Mouse (Mus musculus): ENCODE data around the gene Nudt8. TPM values are rescaled to one million over a fixed set of nuclear protein-coding genes. Genes with fewer than 3 reads are reported as not detected.
"Not testable (repeated sequence)": the region's sequence is repeated elsewhere in the genome, so short reads cannot be mapped to it uniquely, and the experiment has no call there.

The Nudt8 gene
- polyA plus RNA-seq, 1 experiment from 2014 or later = 53.0 TPM

DNA sequence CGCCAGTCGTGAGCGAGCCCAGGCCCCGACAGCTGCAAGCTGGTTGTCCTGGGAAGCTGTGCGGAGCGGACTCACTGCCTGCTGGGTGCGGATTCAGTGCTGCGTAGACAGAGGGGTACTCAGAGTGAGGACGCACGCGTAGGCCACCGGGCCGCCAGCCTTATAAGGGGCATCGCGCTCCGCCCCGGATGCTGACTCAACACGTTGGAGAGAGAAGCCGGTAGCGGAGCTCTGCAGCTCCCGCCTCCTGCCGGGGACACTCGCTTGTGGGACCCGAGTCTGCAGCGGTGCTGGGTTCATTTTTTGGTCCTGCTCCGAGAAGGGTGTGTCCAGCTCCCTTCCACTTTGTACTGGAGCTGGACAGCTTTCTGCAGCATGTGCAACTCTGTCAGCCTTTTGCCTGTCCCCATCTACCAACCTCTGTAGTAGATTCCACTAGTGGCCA lies 37.4 kb downstream of the Nudt8 start, which contains the start of gene Gstp1:
Gstp1 (minus strand) TSS at position 198 of the 445 bp plus-strand sequence.
- H3K36me3 ChIP-seq = no peaks in the 10 kb centered on the region; the same call in 1 of the 2 replicates
- H3K4me2 ChIP-seq = peak within 1 kb of the TSS; percentile 73
- peak within 1 kb of the TSS; percentile 78 for H3K27ac ChIP-seq
- H3K27me3 ChIP-seq = no peaks in the 10 kb centered on the region
- peak; percentile 83 for ATAC-seq (replicated peaks; ENCODE audit: insufficient number of reproducible peaks, insufficient read depth, low FRiP score, low read depth)
- H3K4me1 ChIP-seq (replicated peaks) = peaks cover 23% of the 10 kb centered on the region
- H3K9ac ChIP-seq = peak within 1 kb of the TSS; percentile 74
- H3K4me3 ChIP-seq = peak within 1 kb of the TSS; percentile 76
- H3K9me3 ChIP-seq (replicated peaks) = no peaks in the 10 kb centered on the region
- WGBS = under 1% methylated on average over 26 of the region's 26 CpGs

DNA sequence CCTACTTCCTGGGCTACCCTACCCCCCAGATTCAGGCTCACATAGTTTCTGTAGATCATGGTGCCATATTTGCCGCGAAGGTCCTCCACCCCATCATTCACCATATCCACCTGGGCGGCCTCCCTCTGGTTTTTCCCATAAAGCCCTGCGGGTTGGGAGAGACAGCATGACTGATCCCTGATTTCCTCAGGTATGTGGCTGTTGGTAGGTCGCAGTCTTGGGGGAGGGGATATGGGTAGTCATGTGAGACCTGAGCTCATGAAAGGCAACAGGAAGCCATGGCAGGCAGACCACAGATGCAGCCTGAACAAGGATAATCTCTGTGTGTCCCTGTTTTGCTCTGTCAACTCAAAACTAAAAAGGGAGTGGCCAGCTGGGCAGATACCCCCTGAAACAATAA lies 40.6 kb downstream of the Nudt8 start:
- H3K4me1 ChIP-seq (replicated peaks) = peaks cover 22% of the 10 kb centered on the region
- H3K4me3 ChIP-seq; H3K27ac ChIP-seq; H3K27me3 ChIP-seq; H3K4me2 ChIP-seq; H3K9ac ChIP-seq; ATAC-seq (replicated peaks; ENCODE audit: insufficient number of reproducible peaks, insufficient read depth, low FRiP score, low read depth); H3K36me3 ChIP-seq; H3K9me3 ChIP-seq (replicated peaks): not testable (repeated sequence)
- 83% methylated on average over 5 of the region's 5 CpGs for WGBS

DNA sequence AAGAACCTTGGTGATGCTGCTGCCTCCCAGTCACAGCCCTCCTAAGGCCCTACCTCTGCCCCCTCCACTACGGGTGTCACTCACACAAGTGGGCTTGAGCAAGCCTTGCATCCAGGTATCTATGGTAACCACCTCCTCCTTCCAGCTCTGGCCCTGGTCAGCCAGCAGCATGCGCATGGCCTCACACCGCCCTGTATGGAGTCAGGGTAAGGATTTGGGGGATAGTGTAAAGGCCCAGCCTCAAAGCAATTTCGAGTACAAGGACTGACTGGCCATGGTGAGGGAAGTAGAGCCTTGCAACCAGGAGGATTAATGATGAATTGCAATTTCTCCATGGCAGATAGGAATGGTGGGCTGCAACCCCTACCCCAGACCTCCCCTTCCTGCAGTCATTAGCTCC lies 41.1 kb downstream of the Nudt8 start:
- not testable (repeated sequence) for ATAC-seq (replicated peaks; ENCODE audit: insufficient number of reproducible peaks, insufficient read depth, low FRiP score, low read depth); H3K27me3 ChIP-seq; H3K36me3 ChIP-seq; H3K4me3 ChIP-seq; H3K9ac ChIP-seq; H3K9me3 ChIP-seq (replicated peaks); H3K4me2 ChIP-seq; H3K27ac ChIP-seq
- H3K4me1 ChIP-seq (replicated peaks) = peaks cover 20% of the 10 kb centered on the region
- 85% methylated on average over 3 of the region's 4 CpGs for WGBS

DNA sequence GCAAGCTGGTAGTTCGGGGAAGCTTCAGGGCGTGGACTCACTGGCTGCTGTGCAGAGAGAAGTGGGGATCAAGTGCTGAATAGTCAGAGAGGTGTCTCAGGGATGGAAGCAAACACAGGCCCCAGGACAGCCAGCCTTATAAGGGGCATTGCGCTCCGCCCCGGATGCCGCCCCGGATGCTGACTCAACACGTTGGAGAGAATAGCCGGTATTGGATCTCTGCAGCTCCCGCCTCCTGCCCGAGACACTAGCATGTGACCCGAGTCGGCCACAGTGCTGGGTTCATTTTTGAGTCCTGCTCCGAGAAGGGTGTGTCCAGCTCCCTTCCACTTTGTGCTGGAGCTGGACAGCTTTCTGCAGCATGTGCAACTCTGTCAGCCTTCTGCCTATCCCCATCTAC lies 41.7 kb downstream of the Nudt8 start:
- no peak overlapping the region for H3K4me2 ChIP-seq
- H3K4me3 ChIP-seq = no peak overlapping the region
- H3K36me3 ChIP-seq = no peaks in the 10 kb centered on the region
- WGBS = 64% methylated on average over 14 of the region's 14 CpGs
- no peaks in the 10 kb centered on the region for H3K9me3 ChIP-seq (replicated peaks)
- no peaks in the 10 kb centered on the region for H3K27me3 ChIP-seq
- ATAC-seq (replicated peaks; ENCODE audit: insufficient number of reproducible peaks, insufficient read depth, low FRiP score, low read depth) = no peak
- H3K9ac ChIP-seq = no peak overlapping the region
- peaks cover 20% of the 10 kb centered on the region for H3K4me1 ChIP-seq (replicated peaks)
- H3K27ac ChIP-seq = no peak overlapping the region

DNA sequence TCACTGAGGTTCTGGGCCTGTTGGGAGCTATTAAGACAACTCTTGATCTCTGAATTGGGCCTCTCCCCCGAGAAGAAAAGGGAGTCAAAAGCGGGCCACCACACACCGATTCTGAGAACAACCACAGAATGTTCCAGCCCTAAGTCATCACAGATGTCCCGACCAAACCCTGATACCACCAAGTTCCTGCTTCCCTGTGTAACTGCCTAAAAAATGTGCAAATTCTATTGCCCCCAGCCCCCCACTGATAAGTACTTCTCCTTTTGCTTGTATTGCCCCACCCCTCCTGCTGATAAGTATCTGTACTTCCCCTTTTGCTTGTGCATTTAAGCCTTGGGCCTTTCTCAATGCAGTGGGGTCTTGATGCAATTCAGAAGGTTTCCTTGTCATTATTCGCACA lies 43.7 kb downstream of the Nudt8 start:
- peaks cover 11% of the 10 kb centered on the region for H3K4me1 ChIP-seq (replicated peaks)
- ATAC-seq (replicated peaks; ENCODE audit: insufficient number of reproducible peaks, insufficient read depth, low FRiP score, low read depth); H3K4me2 ChIP-seq; H3K27me3 ChIP-seq; H3K9me3 ChIP-seq (replicated peaks); H3K36me3 ChIP-seq; H3K9ac ChIP-seq; H3K27ac ChIP-seq; H3K4me3 ChIP-seq: not testable (repeated sequence)
- 76% methylated on average over 5 of the region's 5 CpGs for WGBS

DNA sequence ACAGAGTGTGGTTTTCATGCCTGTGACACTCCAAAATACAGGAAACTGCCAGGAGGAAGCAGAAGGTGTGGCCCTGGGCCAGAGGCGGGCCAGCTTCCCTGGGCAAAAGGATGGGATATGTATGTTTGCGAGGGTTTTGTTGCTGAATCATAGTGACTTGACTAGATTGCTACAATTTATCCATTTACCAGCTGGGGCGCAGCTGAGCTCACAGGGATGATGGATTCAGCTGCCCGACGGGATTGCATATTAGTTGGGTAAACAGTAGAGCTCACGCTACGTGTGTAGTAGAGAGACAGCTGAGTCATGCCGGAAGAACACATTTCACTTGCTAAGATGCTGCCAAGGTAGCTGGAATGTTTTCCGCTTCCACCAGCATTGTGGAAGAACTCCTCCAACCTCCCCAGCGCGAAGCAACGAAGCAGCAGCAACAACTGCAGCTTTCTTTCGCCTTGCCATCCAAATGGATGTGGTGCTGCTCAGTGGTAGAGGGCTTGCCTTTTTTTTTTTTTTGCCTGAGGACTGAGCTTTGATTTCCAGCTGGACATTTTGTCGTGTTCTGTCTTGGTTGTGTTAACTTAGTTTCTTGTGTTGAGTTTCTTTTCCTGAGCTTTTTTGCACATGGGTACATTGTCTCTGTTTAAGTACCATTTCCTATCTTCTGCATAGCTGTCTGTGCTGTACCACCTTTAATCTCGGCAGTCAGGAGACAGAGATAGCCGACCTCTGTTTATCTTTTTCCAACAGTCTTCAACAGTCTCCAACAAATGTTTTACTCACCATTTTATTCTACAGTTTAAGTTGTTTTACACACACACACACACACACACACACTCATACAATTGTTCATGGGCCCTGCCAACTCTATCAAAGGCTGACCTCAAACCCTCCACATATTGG lies 45.8 kb downstream of the Nudt8 start, which contains the start of gene Gstp2:
Gstp2 (minus strand) TSS at position 58 of the 900 bp plus-strand sequence.
- Histone ChIP-seq H3K4me1 (replicated peaks) (peaks cover 11% of the 10 kb centered on the region), H3K36me3 (no peaks in the 10 kb centered on the region), H3K27ac (peak within 1 kb of the TSS; percentile 50), H3K9me3 (replicated peaks) (no peaks in the 10 kb centered on the region), H3K9ac (no peak within 1 kb of the TSS), H3K4me3 (peak within 1 kb of the TSS; percentile 12; the same call in 1 of the 2 replicates), H3K27me3 (no peaks in the 10 kb centered on the region), H3K4me2 (peak within 1 kb of the TSS; percentile 45)
- 38% methylated on average over 16 of the region's 16 CpGs for WGBS
- ATAC-seq (replicated peaks; ENCODE audit: insufficient number of reproducible peaks, insufficient read depth, low FRiP score, low read depth) = peak; percentile 47; the same call in 1 of the 2 replicates

DNA sequence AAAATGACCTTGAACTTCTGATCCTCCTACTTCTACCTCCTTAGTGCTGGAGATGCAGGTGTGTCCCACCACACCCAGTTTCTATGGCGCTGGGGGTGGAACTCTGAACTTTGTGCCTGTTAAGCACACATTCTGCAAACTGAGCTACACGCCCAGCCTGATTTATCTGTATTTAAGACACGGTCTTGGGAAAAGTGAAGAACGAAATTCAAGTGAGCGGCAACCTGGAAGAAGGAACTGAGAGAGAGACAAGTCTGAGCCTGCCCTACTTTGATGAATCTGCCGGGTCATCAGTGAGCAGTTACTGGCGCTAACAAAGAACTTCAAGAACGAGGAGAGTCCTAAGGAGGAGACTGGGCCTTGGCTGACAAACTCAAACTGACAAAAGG lies 46.5 kb downstream of the Nudt8 start:
- Histone ChIP-seq H3K4me2 (no peak overlapping the region), H3K4me3 (no peak overlapping the region), H3K27me3 (no peaks in the 10 kb centered on the region), H3K27ac (peak overlapping the region; percentile 50; the same call in 1 of the 2 replicates), H3K9ac (no peak overlapping the region), H3K36me3 (no peaks in the 10 kb centered on the region), H3K4me1 (replicated peaks) (peaks cover 11% of the 10 kb centered on the region), H3K9me3 (replicated peaks) (no peaks in the 10 kb centered on the region)
- no peak for ATAC-seq (replicated peaks; ENCODE audit: insufficient number of reproducible peaks, insufficient read depth, low FRiP score, low read depth)
- WGBS = 80% methylated on average over 8 of the region's 8 CpGs

DNA sequence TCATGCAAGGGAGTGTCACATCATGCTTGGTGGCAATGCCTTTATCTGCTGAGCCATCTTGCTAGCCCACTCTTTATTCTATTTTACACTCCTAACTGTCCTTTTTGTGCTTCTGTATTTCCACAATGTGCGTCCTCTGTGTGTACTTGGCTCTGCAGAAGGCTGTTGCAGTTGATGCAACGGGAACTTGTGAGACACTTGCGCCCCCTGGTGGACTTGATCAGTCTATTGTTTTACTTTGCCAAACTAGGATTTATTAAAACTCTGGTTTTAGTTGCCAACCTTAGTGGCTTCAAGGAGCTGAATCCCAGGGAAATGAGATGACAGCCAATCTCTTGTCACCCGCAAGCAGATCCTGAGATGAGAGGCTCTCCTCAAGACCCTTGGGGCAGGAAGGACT lies 47.5 kb downstream of the Nudt8 start:
- 18% methylated on average over 4 of the region's 4 CpGs for WGBS
- Histone ChIP-seq H3K4me1 (replicated peaks) (peaks cover 7% of the 10 kb centered on the region), H3K9me3 (replicated peaks) (no peaks in the 10 kb centered on the region), H3K4me2 (no peak overlapping the region), H3K27me3 (no peaks in the 10 kb centered on the region), H3K27ac (no peak overlapping the region), H3K36me3 (no peaks in the 10 kb centered on the region), H3K9ac (no peak overlapping the region), H3K4me3 (no peak overlapping the region)
- no peak for ATAC-seq (replicated peaks; ENCODE audit: insufficient number of reproducible peaks, insufficient read depth, low FRiP score, low read depth)

DNA sequence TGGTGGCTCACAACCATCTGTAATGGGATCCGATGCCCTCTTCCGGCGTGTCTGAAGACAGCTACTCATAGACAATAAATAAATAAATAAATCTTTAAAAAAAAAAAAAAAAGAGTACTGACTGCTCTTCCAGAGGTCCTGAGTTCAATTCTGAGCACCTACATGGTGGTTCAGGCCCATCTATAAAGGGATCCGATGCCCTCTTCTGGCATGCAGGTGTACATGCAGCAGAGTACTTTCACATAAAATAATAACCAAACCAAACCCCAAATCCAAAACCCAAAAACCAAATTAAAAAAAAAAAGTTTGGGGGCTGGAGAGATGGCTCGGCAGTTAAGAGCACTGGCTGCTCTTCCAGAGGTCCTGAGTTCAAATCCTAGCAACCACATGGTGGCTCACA lies 48.7 kb downstream of the Nudt8 start:
- H3K27ac ChIP-seq; H3K27me3 ChIP-seq; H3K4me1 ChIP-seq (replicated peaks); ATAC-seq (replicated peaks; ENCODE audit: insufficient number of reproducible peaks, insufficient read depth, low FRiP score, low read depth); H3K36me3 ChIP-seq; H3K4me3 ChIP-seq; H3K9me3 ChIP-seq (replicated peaks); H3K9ac ChIP-seq; H3K4me2 ChIP-seq: not testable (repeated sequence)
- 89% methylated on average over 5 of the region's 5 CpGs for WGBS

DNA sequence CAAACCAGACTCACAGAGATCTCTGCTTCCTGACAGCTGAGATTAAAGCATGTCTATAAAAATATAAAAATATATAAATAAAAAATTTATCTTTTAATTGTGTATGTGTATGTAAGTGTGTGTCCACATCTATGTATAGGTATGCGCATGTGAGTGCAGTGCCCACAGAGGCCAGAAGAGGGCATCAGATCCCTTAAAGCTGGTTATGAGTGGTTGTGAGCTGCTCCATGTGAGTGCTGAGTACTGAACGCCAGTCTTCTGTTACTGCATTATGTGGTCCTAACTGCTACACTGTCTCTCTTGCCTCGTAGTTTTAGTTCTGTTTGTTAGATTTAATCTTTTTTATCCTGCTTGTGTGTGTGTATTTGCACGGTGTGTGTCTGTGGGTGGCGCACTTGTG lies 50.6 kb downstream of the Nudt8 start:
- H3K27me3 ChIP-seq = no peaks in the 10 kb centered on the region
- H3K4me1 ChIP-seq (replicated peaks) = peaks cover 14% of the 10 kb centered on the region
- no peaks in the 10 kb centered on the region for H3K36me3 ChIP-seq
- no peak overlapping the region for H3K9ac ChIP-seq
- no peak for ATAC-seq (replicated peaks; ENCODE audit: insufficient number of reproducible peaks, insufficient read depth, low FRiP score, low read depth)
- 89% methylated on average over 5 of the region's 5 CpGs for WGBS
- H3K9me3 ChIP-seq (replicated peaks) = no peaks in the 10 kb centered on the region
- no peak overlapping the region for H3K4me3 ChIP-seq
- H3K27ac ChIP-seq = no peak overlapping the region
- no peak overlapping the region for H3K4me2 ChIP-seq

Measured in heart, embryonic 15.5 days (tissue).